Mouse (Mus musculus) embryonic fibroblast, embryonic 13.5 days (primary cell): ENCODE data around the gene Zfp593.

Experiments
- CTCF ChIP-seq: IDR thresholded peaks from 2 replicates; pipeline ENCODE4 v1.5.1; 2011; ENCODE audit warnings: mild to moderate bottlenecking, control low read depth, low read length, moderate library complexity, borderline replicate concordance; ENCODE audit not compliant: insufficient read depth
- POLR2A ChIP-seq: IDR thresholded peaks from 2 replicates; pipeline ENCODE4 v1.6.1; 2011; ENCODE audit warnings: low read depth, mild to moderate bottlenecking, control low read depth, low read length, moderate library complexity

DNA sequence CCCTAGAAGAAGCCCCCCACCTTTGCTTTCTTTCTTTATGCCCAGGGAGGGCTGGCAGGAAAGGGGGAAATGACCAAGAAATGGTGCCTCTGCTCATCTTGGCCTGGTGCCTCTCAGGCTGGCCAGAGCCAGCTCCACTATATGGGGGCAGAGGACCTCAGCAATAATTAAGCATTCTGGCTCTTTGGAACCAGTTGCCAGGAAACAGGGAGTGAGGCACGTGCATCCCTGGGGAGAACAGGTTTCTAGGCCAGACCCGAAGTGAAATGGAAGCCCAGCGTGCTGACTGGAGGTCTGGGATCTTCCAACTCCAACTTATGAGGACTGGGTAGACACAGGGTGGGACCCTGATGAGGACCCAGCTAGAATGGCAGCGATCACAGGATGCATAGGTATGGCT is 864 bp upstream of the Zfp593 start:
- TF ChIP-seq CTCF: no peak
- TF ChIP-seq POLR2A: no peak
